Comparison of ENCODE assay signal across 8 mouse cellular contexts in the genomic region with DNA sequence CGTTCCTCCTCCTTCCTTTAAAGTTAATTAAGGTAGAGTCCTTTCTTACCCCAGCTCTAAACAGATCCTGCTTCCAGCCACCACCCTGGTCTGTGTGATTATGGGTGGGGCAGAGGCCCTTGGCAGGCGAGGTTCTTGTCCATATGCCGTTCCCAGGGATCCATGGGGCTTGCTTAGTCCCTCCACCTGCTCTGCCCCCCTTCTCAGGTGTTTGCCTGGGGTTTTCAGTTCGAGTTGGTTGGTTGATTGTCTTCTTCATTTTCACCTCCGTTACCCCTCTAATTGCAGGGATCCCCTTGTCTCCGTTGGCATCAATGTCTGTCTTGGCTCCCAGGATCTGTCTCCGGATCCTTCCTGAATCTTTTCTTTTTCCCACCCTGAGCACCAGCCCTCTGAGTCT. TPM values are rescaled to one million over a fixed set of nuclear protein-coding genes. Genes with fewer than 3 reads are reported as not detected.
DNase-seq lines count a peak whose midpoint lies in the region; ATAC-seq and TF ChIP-seq lines count a peak whose summit lies in the region.

No protein-coding gene starts in this region.

- ATAC-seq in heart, embryonic 12.5 days (ENCODE audit: insufficient number of reproducible peaks, low FRiP score): no peak
- no peak for ATAC-seq in forebrain, embryonic 16.5 days
- ATAC-seq in liver, postnatal 0 days: no peak

- H3K9ac ChIP-seq in heart, embryonic 12.5 days: 0 out of 2 replicates have a peak overlapping the region, but pooled peaks have one; percentile 18
- H3K9ac ChIP-seq in MEL (ENCODE audit: control insufficient read depth, low read depth, low read length, poor library complexity, severe bottlenecking): peak overlapping the region; percentile 83
- H3K9ac ChIP-seq in forebrain, embryonic 16.5 days (replicated peaks; ENCODE audit: low read depth, low read length): peak overlapping the region; percentile 82
- peak overlapping the region; percentile 81 for H3K9ac ChIP-seq in liver, postnatal 0 days (replicated peaks)

- no peak for TF ChIP-seq CTCF in MEL (IDR thresholded peaks at IDR 0.05 in 2 of 3, conservative IDR thresholded peaks at IDR 0.05 in 1 of 3; ENCODE audit: control insufficient read depth in 1 of 3, insufficient read depth in 1 of 3, low read depth in 2 of 3, low read length in 3 of 3, poor library complexity in 1 of 3, severe bottlenecking in 1 of 3)
- TF ChIP-seq CTCF in liver, postnatal 0 days (IDR thresholded peaks at IDR 0.05; ENCODE audit: low read depth): no peak

- peak overlapping the region; percentile 95 for H3K4me2 ChIP-seq in heart, embryonic 12.5 days
- H3K4me2 ChIP-seq in forebrain, embryonic 16.5 days (ENCODE audit: low read length): peak overlapping the region; percentile 86
- H3K4me2 ChIP-seq in liver, postnatal 0 days (ENCODE audit: low read depth, low read length): peak overlapping the region; percentile 99

- no peak for TF ChIP-seq POLR2A in MEL (IDR thresholded peaks at IDR 0.05; ENCODE audit: control insufficient read depth in 1 of 2, insufficient read depth in 1 of 2, low read depth in 1 of 2, low read length in 2 of 2, poor library complexity in 1 of 2)

- peaks cover 33% of the 10 kb centered on the region for H3K79me2 ChIP-seq in MEL (ENCODE audit: control insufficient read depth, insufficient read depth, low read length, poor library complexity)

- H3K27ac ChIP-seq in heart, embryonic 12.5 days (ENCODE audit: poor library complexity, severe bottlenecking): no peak overlapping the region
- H3K27ac ChIP-seq in MEL (ENCODE audit: control insufficient read depth, low read depth, low read length): no peak overlapping the region
- no peak overlapping the region for H3K27ac ChIP-seq in forebrain, embryonic 16.5 days (ENCODE audit: low read length)
- H3K27ac ChIP-seq in liver, postnatal 0 days (ENCODE audit: low read depth): no peak overlapping the region

- H3K4me3 ChIP-seq in heart, embryonic 12.5 days: peak overlapping the region; percentile 83
- peak overlapping the region; percentile 73 to 90; a peak in 3 of 4 replicates for H3K4me3 ChIP-seq in MEL (ENCODE audit: control insufficient read depth in 1 of 2, insufficient read depth in 1 of 2, low read depth in 2 of 2, low read length in 2 of 2)
- H3K4me3 ChIP-seq in forebrain, embryonic 16.5 days (replicated peaks; ENCODE audit: low read length): peak overlapping the region; percentile 89
- peak overlapping the region; percentile 85 for H3K4me3 ChIP-seq in liver, postnatal 0 days (ENCODE audit: low read depth, low read length)

- TF ChIP-seq RAD21 in MEL (IDR thresholded peaks at IDR 0.05; ENCODE audit: low read depth, low read length): no peak

- H3K4me1 ChIP-seq in heart, embryonic 12.5 days (replicated peaks): peaks cover 25% of the 10 kb centered on the region
- peaks cover 0 to 18% of the 10 kb centered on the region in 2 experiments; a peak in 1 of 4 replicates for H3K4me1 ChIP-seq in MEL (ENCODE audit: control insufficient read depth in 1 of 2, insufficient read depth in 2 of 2, low read length in 2 of 2)
- H3K4me1 ChIP-seq in forebrain, embryonic 16.5 days (replicated peaks; ENCODE audit: control insufficient read depth, insufficient read depth, low read length): peaks cover 40% of the 10 kb centered on the region
- H3K4me1 ChIP-seq in liver, postnatal 0 days (ENCODE audit: insufficient read depth): peaks cover 31% of the 10 kb centered on the region

- no peaks in the 10 kb centered on the region for H3K9me3 ChIP-seq in heart, embryonic 12.5 days (replicated peaks)
- H3K9me3 ChIP-seq in MEL (replicated peaks; ENCODE audit: insufficient read depth, low read length): no peaks in the 10 kb centered on the region
- H3K9me3 ChIP-seq in forebrain, embryonic 16.5 days (ENCODE audit: control insufficient read depth, low read length): no peaks in the 10 kb centered on the region
- H3K9me3 ChIP-seq in liver, postnatal 0 days (ENCODE audit: low read length): no peaks in the 10 kb centered on the region

- intact Hi-C loops in left cerebral cortex, postnatal 25 days (cut with DNase I): no loop called here

- TF ChIP-seq EP300 in MEL (IDR thresholded peaks at IDR 0.05; ENCODE audit: low read depth in 1 of 2, low read length in 2 of 2): no peak
- no peak for TF ChIP-seq EP300 in liver, postnatal 0 days (IDR thresholded peaks at IDR 0.05; ENCODE audit: low read depth)

- no peaks in the 10 kb centered on the region for H3K27me3 ChIP-seq in heart, embryonic 12.5 days (replicated peaks)
- H3K27me3 ChIP-seq in MEL (ENCODE audit: control insufficient read depth in 1 of 2, insufficient read depth in 2 of 2, low read length in 2 of 2): no peaks in the 10 kb centered on the region
- no peaks in the 10 kb centered on the region for H3K27me3 ChIP-seq in forebrain, embryonic 16.5 days (replicated peaks; ENCODE audit: control insufficient read depth, insufficient read depth, low read length)
- H3K27me3 ChIP-seq in liver, postnatal 0 days (ENCODE audit: insufficient read depth, low read length): no peaks in the 10 kb centered on the region

- WGBS in heart, embryonic 12.5 days: 71% methylated on average over 7 of the region's 7 CpGs
- 53% methylated on average over 7 of the region's 7 CpGs for WGBS in forebrain, embryonic 16.5 days
- WGBS in liver, postnatal 0 days (ENCODE audit: insufficient replicate concordance): 59% methylated on average over 7 of the region's 7 CpGs

- no peaks in the 10 kb centered on the region for H3K36me3 ChIP-seq in heart, embryonic 12.5 days
- H3K36me3 ChIP-seq in MEL (ENCODE audit: control insufficient read depth in 1 of 2, insufficient read depth in 2 of 2, low read length in 2 of 2): peaks cover 0 to 2% of the 10 kb centered on the region in 2 experiments; a peak in 2 of 4 replicates
- H3K36me3 ChIP-seq in forebrain, embryonic 16.5 days (ENCODE audit: control insufficient read depth, insufficient read depth): no peaks in the 10 kb centered on the region
- H3K36me3 ChIP-seq in liver, postnatal 0 days (replicated peaks; ENCODE audit: insufficient read depth, low read length): no peaks in the 10 kb centered on the region

- DNase-seq in heart, adult 8-10 months (ENCODE audit: low spot score): no peak
- DNase-seq in MEL (ENCODE audit: low read depth, low spot score): no peak
- DNase-seq in liver, postnatal 0 days: no peak
- DNase-seq in retina, embryonic 14.5 days (ENCODE audit: low spot score): no peak
- no peak for DNase-seq in left cerebral cortex, postnatal 25 days (ENCODE audit: low spot score in 2 of 2)
- no peak for DNase-seq in embryo, embryonic 11 days

TF ChIP-seq in MEL, 35 proteins besides CTCF, POLR2A, EP300 and RAD21:
- TF ChIP-seq MAZ (IDR thresholded peaks at IDR 0.05; ENCODE audit: low read depth, low read length) (0 out of 2 replicates have a peak, but pooled peaks have one; percentile 6), ELF1 (IDR thresholded peaks at IDR 0.05; ENCODE audit: low read depth, low read length) (no peak)

RNA-seq across cellular contexts. Expression of a gene that starts 1.2 kb away (rescaled TPM):
- polyA plus RNA-seq in heart, embryonic 12.5 days (2016; fragmentation: Nextera tagmentation; extraction: Ambion mirVana): 16.1 and 17.2 TPM in 2 replicates
- total RNA-seq in heart, adult 8-10 months (2022): 1 to 10 TPM; 2.2 to 4.3 (median 3.1) TPM
- total RNA-seq in MEL (2012; rRNA removed): 32.8 and 34.9 TPM in 2 replicates
- 10 to 100 TPM in 1 of 2 experiments, not detected in 1; 79.5 TPM for polyA plus RNA-seq in MEL (2012; ENCODE audit: insufficient read depth in 1 of 2, insufficient read length in 2 of 2, low read depth in 1 of 2, low replicate concordance in 2 of 2, missing spikeins in 1 of 2)
- 96.0 and 98.9 TPM in 2 replicates for polyA plus RNA-seq in forebrain, embryonic 16.5 days (2015; fragmentation: Nextera tagmentation; extraction: Ambion mirVana)
- polyA plus RNA-seq in liver, postnatal 0 days (2015; fragmentation: Nextera tagmentation; extraction: Ambion mirVana): 3.8 and 4.6 TPM in 2 replicates
- 10 to 100 TPM; 43.0 to 52.1 TPM for total RNA-seq in left cerebral cortex, postnatal 25 days (2021)

RNA-seq across cellular contexts. Expression of a gene that starts 35.4 kb away (rescaled TPM):
- 41.8 and 49.3 TPM in 2 replicates for polyA plus RNA-seq in heart, embryonic 12.5 days (2016; fragmentation: Nextera tagmentation; extraction: Ambion mirVana)
- 10 to 100 TPM; 44.4 to 61.8 (median 45.5) TPM for total RNA-seq in heart, adult 8-10 months (2022)
- total RNA-seq in MEL (2012; rRNA removed): 87.6 and 88.6 TPM in 2 replicates
- polyA plus RNA-seq in MEL (2012; ENCODE audit: insufficient read depth in 1 of 2, insufficient read length in 2 of 2, low read depth in 1 of 2, low replicate concordance in 2 of 2, missing spikeins in 1 of 2): 100 to 1,000 TPM in 1 of 2 experiments, 10 to 100 TPM in 1; 73.7 to 264 TPM
- 37.8 and 38.3 TPM in 2 replicates for polyA plus RNA-seq in forebrain, embryonic 16.5 days (2015; fragmentation: Nextera tagmentation; extraction: Ambion mirVana)
- 20.2 and 20.9 TPM in 2 replicates for polyA plus RNA-seq in liver, postnatal 0 days (2015; fragmentation: Nextera tagmentation; extraction: Ambion mirVana)
- 10 to 100 TPM; 92.5 to 95.3 TPM for total RNA-seq in left cerebral cortex, postnatal 25 days (2021)

RNA-seq across cellular contexts. Expression of a gene that starts 42.9 kb away (rescaled TPM):
- polyA plus RNA-seq in heart, embryonic 12.5 days (2016; fragmentation: Nextera tagmentation; extraction: Ambion mirVana): 11.0 and 11.4 TPM in 2 replicates
- total RNA-seq in heart, adult 8-10 months (2022): 10 to 100 TPM; 11.8 to 14.2 (median 12.6) TPM
- total RNA-seq in MEL (2012; rRNA removed): 26.0 and 27.4 TPM in 2 replicates
- polyA plus RNA-seq in MEL (2012; ENCODE audit: insufficient read depth in 1 of 2, insufficient read length in 2 of 2, low read depth in 1 of 2, low replicate concordance in 2 of 2, missing spikeins in 1 of 2): 100 to 1,000 TPM in 1 of 2 experiments, 10 to 100 TPM in 1; 55.3 to 549 TPM
- polyA plus RNA-seq in forebrain, embryonic 16.5 days (2015; fragmentation: Nextera tagmentation; extraction: Ambion mirVana): 10.5 and 13.5 TPM in 2 replicates
- polyA plus RNA-seq in liver, postnatal 0 days (2015; fragmentation: Nextera tagmentation; extraction: Ambion mirVana): 3.3 and 3.4 TPM in 2 replicates
- 10 to 100 TPM; 11.4 to 15.2 TPM for total RNA-seq in left cerebral cortex, postnatal 25 days (2021)

RNA-seq across cellular contexts. Expression of a gene that starts 54.8 kb away (rescaled TPM):
- not detected in 2 replicates for polyA plus RNA-seq in heart, embryonic 12.5 days (2016; fragmentation: Nextera tagmentation; extraction: Ambion mirVana)
- under 1 TPM in 3 of 4 experiments, not detected in 1; 0.03 to 0.31 (median 0.03) TPM for total RNA-seq in heart, adult 8-10 months (2022)
- total RNA-seq in MEL (2012; rRNA removed): not detected in 2 replicates
- not detected for polyA plus RNA-seq in MEL (2012; ENCODE audit: insufficient read depth in 1 of 2, insufficient read length in 2 of 2, low read depth in 1 of 2, low replicate concordance in 2 of 2, missing spikeins in 1 of 2)
- 8.4 and 9.1 TPM in 2 replicates for polyA plus RNA-seq in forebrain, embryonic 16.5 days (2015; fragmentation: Nextera tagmentation; extraction: Ambion mirVana)
- polyA plus RNA-seq in liver, postnatal 0 days (2015; fragmentation: Nextera tagmentation; extraction: Ambion mirVana): not detected in 2 replicates
- 100 to 1,000 TPM; 125 to 141 TPM for total RNA-seq in left cerebral cortex, postnatal 25 days (2021)

Comparison
In these comparisons a context has a peak if more than half of its experiments do, and no peak if none do; other contexts are left out.
1. H3K9ac ChIP-seq: peak in every context shown above with its lines; median percentile 83 in MEL; 82 in forebrain, embryonic 16.5 days; 81 in liver, postnatal 0 days; 18 in heart, embryonic 12.5 days.